Mouse (Mus musculus) gastrocnemius, adult 2 months (tissue): ENCODE results near the gene Ptprg. TPM values are rescaled to one million over a fixed set of nuclear protein-coding genes. Genes with fewer than 3 reads are reported as not detected.

ENCODE experiments used
- DNase-seq: peaks from one replicate; pipeline ENCODE4 v3.0.0; 2022
- H3K27ac ChIP-seq: fragments of 200-600 bp; 2 replicates; pipeline ENCODE4 v1.8.1; 2022; ENCODE audit warnings: mild to moderate bottlenecking
- H3K4me3 ChIP-seq: fragments of 200-600 bp; 2 replicates; pipeline ENCODE4 v1.8.1; 2022; ENCODE audit warnings: mild to moderate bottlenecking, moderate library complexity
- CTCF ChIP-seq: fragments of 200-600 bp; IDR thresholded peaks from 2 replicates; pipeline ENCODE4 v1.8.1; 2022; ENCODE audit warnings: antibody characterized with exemption, mild to moderate bottlenecking, moderate library complexity
- intact Hi-C: fragments of 180-260 bp; cut with DNase I; formaldehyde crosslinking; loops from one replicate; pipeline ENCODE4 v1.15.1; 2025
- total RNA-seq, 2 experiments: library from RNA; stranded (reverse); gene quantifications; 2 replicates each; pipeline ENCODE4 v1.2.3; 2021

The Ptprg gene
- total RNA-seq, 2 experiments from 2014 or later = 26.3 to 32.5 TPM

DNA sequence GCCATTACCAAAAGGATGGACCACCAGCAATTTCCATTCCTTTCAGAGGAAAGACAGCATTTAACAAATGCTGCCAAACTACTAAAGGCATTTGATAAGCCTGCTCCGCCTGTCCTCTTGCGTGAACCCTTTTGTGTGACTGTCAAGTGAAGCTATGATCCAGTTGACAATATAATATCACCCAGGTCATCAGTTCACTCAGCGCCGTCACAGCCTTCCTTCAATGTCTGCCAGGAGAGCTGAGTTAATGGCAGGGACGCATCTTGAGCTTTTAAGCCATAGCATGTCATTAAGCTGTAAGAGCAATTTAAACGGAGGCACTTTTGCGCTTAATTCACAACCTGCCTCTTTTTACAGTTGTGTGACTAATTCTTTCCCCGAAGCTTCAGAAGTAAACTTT, 565.9 kb downstream of the Ptprg start:
- H3K4me3 ChIP-seq = no peak overlapping the region
- TF ChIP-seq CTCF = no peak
- DNase-seq = no peak
- intact Hi-C loops = no loop called here
- no peak overlapping the region for H3K27ac ChIP-seq

DNA sequence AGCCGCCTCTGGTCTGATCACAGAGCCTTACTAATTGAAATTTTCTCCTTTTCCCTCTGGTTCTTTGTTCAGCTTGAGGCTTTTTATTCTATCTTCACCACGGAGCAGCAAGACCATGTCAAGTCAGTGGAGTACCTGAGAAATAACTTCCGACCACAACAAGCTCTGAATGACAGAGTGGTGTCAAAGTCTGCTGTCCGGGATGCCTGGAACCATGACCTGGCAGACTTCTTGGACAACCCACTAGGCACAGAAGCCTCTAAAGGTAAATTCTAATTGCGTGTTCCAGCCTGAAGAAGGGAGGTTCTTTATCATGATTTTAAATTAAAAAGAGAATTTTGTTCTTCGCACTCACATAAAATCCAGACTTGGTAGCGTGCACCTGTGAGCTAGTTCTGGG, 568.6 kb downstream of the Ptprg start:
- TF ChIP-seq CTCF = no peak
- no peak for DNase-seq
- no peak overlapping the region for H3K27ac ChIP-seq

DNA sequence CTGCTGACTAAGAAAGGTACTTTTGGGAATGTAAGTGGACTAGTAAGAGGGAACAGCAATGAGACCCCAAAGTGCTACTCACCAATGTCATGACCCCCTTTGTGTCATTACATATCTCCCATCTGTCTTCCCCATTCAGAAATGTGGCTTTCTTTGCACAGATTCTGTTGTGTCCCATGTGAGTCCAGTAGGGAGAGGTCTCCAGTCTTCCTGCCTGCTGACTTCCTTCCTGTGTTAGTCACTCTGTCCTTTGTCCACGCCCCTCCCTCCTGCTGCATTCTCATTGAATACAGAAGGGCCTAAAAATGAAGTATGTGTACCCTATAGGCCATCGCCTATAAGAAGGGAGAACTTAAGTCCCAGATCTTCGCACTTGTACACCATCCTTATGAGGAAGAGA, 571.4 kb downstream of the Ptprg start:
- DNase-seq = no peak
- Histone ChIP-seq H3K4me3 (no peak overlapping the region), H3K27ac (no peak overlapping the region)
- TF ChIP-seq CTCF = no peak
- intact Hi-C loops = no loop called here

More for the DNA sequence above, 568.6 kb downstream of the Ptprg start:
- no peak overlapping the region for H3K4me3 ChIP-seq
- intact Hi-C loops = no loop called here

DNA sequence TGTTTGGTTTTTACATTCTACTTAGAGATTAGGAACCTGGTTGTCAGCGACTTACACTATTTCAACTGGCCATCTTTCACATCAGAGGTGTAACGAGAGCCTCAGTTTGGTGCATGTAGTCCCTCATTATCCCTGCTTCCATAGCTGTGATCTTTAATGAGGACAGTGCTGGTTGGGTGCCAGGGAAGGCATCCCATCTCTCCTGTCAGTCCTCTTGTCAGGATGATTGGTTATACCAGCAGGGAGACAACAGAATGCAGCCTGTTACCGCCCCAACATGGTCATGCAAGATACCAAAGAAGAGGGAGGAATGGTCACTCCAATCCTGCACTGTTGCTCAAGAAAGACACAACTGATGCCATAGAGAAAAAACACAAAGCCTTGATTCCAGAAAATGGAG, 574.6 kb downstream of the Ptprg start:
- no peak for DNase-seq
- no peak overlapping the region for H3K27ac ChIP-seq
- intact Hi-C loops = no loop called here
- no peak for TF ChIP-seq CTCF
- H3K4me3 ChIP-seq = no peak overlapping the region

DNA sequence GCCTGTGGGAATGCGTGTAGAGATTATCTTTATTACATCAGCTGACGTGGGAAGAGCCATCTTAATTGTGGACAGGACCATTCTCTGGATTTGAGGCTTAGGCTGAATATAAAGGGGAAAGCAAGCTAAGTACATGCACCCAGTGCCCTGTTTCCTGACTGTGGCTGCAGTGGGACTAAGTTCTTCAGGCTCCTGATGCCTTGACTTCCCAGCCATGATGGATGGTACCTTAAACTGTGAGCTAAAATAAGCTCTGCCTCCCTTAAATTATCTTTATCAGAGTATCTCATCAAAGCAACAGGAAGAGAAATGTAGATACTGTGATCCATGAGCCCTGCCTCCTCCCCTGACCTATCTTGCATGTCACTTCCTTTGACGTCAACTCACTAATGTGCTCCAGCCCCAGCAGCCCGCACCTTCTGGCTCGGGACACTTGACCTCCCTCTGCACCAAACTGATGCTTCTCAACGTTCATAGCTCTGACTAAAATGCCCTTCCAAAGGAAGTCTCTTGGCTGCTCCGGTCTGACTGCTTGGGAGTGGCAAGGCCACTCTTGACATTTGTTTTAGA, 578.8 kb downstream of the Ptprg start:
- intact Hi-C loops = loop anchor here (10.0 kb wide), 3 partner anchors 267 to 827 kb away; no protein-coding TSS in a partner anchor
- H3K4me3 ChIP-seq = no peak overlapping the region

DNA sequence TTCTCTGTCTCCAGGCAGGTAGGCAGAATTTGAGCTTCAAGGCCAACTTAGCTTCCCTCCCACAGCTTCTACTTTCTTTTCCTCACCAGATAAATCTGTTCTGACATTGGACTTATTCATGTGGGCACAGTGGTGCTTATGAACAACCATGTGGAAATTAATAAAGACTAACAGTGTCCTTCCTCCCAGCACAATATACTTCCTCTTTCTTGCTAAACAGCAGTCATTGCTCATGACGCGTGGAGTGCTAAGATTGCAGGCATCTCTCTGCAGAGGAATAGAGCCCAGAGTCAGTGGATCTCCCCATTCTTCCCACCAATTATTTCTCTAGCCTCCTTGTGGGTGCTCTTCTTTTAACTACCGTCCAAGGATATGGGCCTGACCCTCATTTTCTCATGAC, 579.8 kb downstream of the Ptprg start:
- Histone ChIP-seq H3K27ac (peak overlapping the region; percentile 62), H3K4me3 (no peak overlapping the region)
- intact Hi-C loops = loop anchor here (10.0 kb wide), 3 partner anchors 268 to 828 kb away; no protein-coding TSS in a partner anchor
- DNase-seq = no peak
- TF ChIP-seq CTCF = no peak

More for the DNA sequence above, 578.8 kb downstream of the Ptprg start:
- no peak for TF ChIP-seq CTCF
- DNase-seq = no peak
- 0 out of 2 replicates have a peak overlapping the region, but pooled peaks have one; percentile 5 for H3K27ac ChIP-seq

DNA sequence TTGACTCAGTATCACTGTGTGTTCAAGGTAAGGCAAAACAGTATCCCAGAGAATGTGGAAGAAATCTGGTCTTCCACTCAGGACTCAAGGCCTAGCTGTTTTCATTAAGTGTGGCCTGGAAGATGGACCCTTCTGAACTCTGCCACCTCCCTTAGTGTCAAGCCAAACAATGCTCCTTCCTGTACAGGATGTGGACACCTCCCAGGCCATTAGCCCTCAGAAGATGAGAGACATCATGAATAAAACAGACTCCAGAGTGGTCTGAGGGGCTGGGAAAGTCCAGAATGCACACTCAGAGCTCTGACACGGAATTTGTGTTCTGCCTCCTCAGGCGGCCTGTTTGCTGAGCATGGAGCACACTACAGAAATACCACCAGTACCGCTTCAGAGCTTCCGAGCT, 581.2 kb downstream of the Ptprg start:
- intact Hi-C loops = loop anchor here (10.0 kb wide), 3 partner anchors 270 to 830 kb away; no protein-coding TSS in a partner anchor
- peak overlapping the region; percentile 74 for H3K27ac ChIP-seq
- no peak overlapping the region for H3K4me3 ChIP-seq
- TF ChIP-seq CTCF = no peak
- no peak for DNase-seq

DNA sequence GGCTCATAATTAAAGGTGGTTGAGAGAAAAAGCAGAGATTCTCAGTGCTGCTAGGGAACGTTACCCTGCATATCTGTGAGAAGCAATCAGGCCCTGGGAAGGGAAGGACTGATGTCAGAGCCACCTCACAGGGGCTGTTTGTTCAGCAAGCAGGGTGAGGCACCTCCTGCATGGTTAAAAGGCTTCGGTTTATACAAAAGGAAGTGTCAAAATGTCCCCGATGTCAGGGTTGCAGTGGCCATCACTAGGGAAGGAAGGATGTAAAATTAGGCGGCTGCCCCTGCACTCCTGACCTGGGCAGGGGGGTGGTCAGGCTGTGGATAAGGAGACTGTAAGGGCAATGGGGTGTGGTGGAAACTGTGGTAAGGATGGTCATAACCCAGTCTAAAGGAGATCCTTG, 583.2 kb downstream of the Ptprg start:
- Histone ChIP-seq H3K27ac (peak overlapping the region; percentile 67), H3K4me3 (no peak overlapping the region)
- TF ChIP-seq CTCF = no peak
- no peak for DNase-seq
- intact Hi-C loops = loop anchor here (10.0 kb wide), 3 partner anchors 272 to 832 kb away; no protein-coding TSS in a partner anchor

DNA sequence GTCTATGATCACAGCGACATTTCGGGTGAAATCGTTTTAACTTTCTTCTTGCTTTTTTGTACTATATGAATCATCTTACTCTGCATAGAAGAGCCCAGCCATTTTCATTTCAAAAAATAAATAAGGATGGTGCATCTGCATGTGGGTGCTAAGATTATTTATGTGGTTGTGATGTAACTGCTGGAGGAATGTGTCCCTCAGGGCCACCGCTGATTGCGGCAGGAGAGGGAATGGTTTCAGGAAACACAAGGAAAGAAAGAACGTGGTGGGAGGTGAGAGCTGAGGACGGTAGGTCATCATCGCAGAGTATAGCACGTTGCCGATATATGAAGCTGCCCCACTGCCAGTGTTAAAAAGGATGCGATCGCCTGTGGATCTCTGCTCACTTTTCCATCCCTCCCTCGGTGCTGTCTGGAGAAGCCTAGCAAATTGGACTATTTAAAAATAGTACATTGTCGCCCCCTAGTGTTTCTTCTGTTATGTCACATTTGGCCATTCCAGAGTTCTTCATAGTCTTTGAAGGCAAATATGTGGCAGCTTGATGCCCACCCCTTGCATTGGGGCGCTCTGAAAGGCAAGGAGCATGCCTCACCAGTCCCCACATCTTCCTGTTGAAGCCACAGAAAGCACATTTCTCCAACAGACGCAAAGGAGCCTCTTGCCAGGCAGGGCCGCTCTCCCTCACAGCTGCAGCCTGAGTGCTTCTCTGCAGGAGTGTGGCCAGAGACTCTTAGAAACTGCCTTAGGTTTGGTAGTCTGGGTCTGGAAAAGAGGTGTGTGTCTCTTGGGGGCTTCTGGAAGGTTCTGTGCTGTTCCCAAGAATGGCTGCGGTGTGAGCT, 586.5 kb downstream of the Ptprg start:
- intact Hi-C loops = loop anchor here (2.0 to 10.0 kb wide), 5 partner anchors 275 to 975 kb away; partner anchors contain the start of gene Fhit
- DNase-seq = peak; percentile 23
- Histone ChIP-seq H3K4me3 (peak overlapping the region; percentile 28), H3K27ac (no peak overlapping the region)
- TF ChIP-seq CTCF = peak; percentile 75

DNA sequence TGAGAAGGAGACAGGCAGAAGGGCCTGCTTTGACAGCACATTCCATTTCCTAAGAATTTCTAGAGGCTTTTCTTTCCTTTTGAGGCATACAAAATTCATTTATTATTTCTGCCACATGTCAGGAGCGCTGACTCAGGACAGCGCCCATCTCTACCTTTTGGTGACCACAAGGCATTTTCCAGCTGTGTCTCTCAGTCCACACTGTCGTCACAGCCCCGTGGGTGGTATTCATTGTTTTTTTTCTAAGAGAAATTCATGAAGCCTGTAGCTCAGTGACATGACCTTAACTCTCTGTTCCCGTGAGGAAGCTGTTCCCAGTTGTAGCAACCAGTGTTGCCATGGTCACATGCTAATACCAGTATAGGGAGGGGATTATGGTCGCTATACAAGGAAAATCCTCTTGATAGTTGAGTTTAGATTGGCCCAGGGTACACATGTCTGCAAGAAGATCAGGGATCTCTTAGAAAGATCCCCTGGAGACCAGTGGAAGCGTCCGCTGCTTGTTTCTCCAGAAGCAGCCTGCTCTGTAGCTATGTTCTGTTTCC, 590.7 kb downstream of the Ptprg start:
- H3K27ac ChIP-seq = no peak overlapping the region
- intact Hi-C loops = loop anchor here (10.0 kb wide), 1 partner anchor 979 kb away; the partner anchor contains the start of gene Fhit
- H3K4me3 ChIP-seq = no peak overlapping the region
- no peak for DNase-seq
- no peak for TF ChIP-seq CTCF

DNA sequence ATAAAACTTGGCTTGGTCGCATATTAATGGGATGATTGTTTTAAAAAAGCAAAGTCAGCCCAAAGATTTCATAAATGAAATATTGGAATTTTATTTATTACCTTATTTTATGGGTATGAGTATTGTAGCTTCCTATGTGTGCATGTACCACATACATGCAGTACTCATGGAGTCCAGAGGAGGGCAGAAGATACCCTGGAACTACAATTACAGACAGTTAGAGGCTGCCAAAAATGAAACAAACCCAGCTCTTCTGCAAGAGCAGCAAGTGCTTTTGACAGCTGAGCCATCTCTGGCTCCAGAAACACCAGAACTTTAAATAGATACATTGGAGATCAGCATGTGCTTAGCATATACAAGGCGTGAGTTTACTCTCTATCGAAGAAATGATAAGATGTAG, 592.6 kb downstream of the Ptprg start:
- no peak for DNase-seq
- H3K4me3 ChIP-seq = no peak overlapping the region
- peak; percentile 50 for TF ChIP-seq CTCF
- intact Hi-C loops = loop anchor here (10.0 kb wide), 1 partner anchor 981 kb away; the partner anchor contains the start of gene Fhit
- no peak overlapping the region for H3K27ac ChIP-seq

DNA sequence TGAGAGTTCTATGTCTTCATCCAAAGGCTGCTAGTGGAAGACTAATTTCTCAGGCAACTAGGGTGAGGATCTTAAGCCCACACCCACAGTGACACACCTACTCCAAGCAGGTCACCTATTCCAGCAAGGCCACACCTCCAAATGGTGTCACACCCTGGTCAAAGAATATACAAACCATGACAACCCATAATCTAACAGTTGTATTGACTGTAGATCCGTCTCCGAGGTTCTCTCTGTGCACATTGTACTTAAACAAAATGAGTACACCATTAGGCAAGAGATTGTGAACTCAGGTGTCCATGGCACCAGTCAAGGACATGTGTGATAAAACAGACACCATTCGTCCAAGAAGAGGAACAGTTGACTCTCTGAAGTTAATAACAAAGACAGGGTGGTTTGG, 596.2 kb downstream of the Ptprg start:
- no peak for TF ChIP-seq CTCF
- H3K27ac ChIP-seq = no peak overlapping the region
- DNase-seq = no peak
- H3K4me3 ChIP-seq = no peak overlapping the region
- intact Hi-C loops = loop anchor here (10.0 kb wide), 1 partner anchor 985 kb away; the partner anchor contains the start of gene Fhit

DNA sequence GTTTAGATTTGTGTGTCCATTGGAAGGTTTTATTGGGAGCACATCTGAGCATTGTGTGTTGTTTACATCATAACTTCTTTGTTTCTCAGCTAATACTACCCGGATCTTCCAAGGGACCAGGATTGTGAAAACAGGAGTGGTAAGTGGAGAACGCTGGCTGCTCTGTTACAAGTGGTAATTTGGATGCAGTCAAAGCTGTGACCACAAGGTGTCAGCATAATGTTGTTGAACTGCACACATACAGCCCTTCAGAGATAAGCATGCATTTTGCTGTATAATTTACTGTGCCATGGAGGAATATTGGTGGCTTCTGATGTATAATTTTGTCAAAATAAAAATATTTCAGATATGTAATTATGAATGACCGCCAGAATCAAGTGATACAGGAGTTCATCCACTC, 598.6 kb downstream of the Ptprg start:
- TF ChIP-seq CTCF = peak; percentile 88
- peak; percentile 53 for DNase-seq
- H3K27ac ChIP-seq = no peak overlapping the region
- H3K4me3 ChIP-seq = no peak overlapping the region
- intact Hi-C loops = loop anchor here (2.0 to 10.0 kb wide), 2 partner anchors 133 to 379 kb away; partner anchors contain the start of genes 3830406C13Rik and Gm49355
